Mouse (Mus musculus) left cerebral cortex, postnatal 10 days (tissue): ENCODE data around the gene Aldh2. TPM values are rescaled to one million over a fixed set of nuclear protein-coding genes. Genes with fewer than 3 reads are reported as not detected.
"Not testable (repeated sequence)": the region's sequence is repeated elsewhere in the genome, so short reads cannot be mapped to it uniquely, and the experiment has no call there.

Source experiments
- DNase-seq, 2 experiments: peaks; one replicate each; pipeline ENCODE4 v3.0.0; 2021 to 2022; ENCODE audit warnings: low spot score in 2 of 2, mixed read lengths in 1 of 2; ENCODE audit errors: extremely low spot score in 1 of 2
- intact Hi-C: fragments of 180-260 bp; cut with DNase I; formaldehyde crosslinking; loops from one replicate; pipeline ENCODE4 v1.15.1; 2025
- total RNA-seq, 2 experiments: library from RNA; stranded (reverse); gene quantifications; 2 replicates each; pipeline ENCODE4 v1.2.3; 2021

The Aldh2 gene
- total RNA-seq = 10 to 100 TPM; 71.5 to 72.7 TPM

DNA sequence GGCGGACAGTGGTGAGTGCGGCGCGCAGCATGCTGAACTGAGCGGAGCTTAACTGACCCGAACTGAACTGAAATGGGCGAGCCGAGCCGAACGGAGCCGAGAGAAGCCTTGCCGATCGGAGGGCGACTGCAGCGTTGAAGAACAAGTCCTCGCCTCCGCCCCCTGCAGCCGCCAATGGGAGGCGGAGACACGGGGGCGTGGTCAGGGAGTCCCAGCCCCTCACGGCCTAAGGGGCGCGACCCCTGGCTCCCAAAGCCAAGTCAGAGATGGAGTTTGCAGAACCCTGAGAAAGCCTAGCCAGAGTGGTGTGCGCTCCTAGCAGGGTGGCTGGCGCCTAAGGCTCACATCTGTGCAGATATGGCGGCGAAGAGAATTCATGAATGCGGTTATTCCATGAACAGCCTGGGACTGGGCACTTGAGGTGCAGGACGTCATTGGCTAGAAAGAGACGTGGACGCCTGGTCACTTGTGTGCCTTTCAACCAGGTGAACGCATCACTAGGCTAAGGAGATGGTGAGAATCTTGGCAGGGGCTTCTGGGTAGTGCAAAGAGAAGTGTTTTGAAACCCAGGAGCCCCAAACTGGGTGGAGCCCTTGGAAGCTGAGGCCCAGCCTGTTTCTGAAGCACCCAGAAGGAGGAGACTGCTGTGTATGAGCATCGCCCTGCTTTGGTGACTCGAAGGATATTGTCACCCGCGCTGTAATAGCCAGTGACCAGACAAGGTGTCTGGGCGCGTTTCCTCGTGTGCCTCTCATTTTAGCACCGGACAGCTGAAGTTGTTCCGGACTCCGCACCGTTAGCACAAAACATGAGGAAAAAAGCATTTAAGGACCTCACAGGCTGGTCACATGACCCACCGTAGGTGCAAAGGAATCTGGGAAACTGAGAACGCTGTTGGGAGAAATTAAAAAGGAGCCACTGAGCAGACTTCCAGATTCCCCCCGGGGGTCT lies at the start of gene Aldh2:
TSS of gene Aldh2 (minus strand) at position 374 of the 951 bp plus-strand sequence.
- peak; percentile 48 to 93 for DNase-seq
- intact Hi-C loops = no loop called here

DNA sequence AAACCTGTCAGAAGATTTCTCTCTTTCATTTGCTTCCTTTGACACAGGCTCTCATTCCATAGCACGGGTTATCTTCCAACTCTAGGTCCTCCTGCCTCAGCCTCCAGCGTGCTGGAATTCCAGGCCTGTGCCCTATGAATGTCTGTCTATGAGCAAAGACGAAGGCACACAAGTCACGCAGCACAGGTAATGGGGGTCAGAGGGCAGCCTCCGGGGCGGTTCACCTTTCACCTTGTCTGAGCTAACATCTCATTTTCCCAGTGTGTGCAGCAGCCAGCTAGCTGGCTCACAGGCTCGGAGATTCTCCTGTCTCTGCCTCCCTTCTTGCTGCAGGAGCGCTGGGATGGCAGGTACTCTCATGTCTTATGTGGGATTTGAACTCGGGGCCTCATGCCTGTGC lies 46.0 kb upstream of the Aldh2 start:
- no peak for DNase-seq

DNA sequence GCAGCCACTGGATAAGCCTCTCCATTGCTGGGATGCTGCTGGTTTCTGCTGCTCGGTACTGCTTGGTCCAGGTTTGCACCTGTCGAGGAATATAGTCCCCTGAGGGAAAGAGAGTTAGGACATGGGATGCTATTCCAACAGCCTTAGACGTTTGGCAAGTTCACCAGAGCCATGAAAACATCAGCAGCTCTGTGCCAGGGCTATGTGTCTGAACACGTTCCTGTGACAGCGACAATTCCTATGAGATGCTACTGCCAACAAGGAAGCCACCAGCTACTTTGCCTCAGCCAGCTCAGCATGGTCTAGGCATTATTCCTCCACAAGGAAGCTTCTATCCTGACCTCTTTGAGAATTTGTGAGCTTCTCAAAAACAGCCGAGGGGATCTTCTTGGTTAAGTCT lies 43.7 kb upstream of the Aldh2 start:
- intact Hi-C loops = no loop called here
- no peak for DNase-seq

More for the DNA sequence above, 46.0 kb upstream of the Aldh2 start:
- intact Hi-C loops = no loop called here

DNA sequence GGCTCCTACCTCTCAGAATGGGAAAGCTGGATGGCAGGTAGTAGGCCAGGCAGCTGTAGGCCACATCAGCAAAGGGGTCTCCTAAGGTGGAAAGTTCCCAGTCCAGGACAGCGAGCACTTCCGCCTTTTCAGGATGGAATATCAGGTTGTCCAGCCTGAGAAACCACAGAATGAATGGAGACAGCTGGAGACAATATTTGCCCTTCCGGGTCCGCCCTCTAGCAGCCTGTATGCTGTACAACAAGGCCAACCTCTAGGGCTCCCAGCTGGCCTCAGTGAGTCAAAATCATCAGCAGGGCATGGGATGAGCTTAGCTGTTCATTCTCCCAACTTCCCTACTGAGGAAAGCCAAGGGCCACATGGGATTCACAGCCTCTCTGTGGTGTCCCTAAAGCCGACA lies 41.0 kb upstream of the Aldh2 start:
- DNase-seq = no peak
- intact Hi-C loops = no loop called here

DNA sequence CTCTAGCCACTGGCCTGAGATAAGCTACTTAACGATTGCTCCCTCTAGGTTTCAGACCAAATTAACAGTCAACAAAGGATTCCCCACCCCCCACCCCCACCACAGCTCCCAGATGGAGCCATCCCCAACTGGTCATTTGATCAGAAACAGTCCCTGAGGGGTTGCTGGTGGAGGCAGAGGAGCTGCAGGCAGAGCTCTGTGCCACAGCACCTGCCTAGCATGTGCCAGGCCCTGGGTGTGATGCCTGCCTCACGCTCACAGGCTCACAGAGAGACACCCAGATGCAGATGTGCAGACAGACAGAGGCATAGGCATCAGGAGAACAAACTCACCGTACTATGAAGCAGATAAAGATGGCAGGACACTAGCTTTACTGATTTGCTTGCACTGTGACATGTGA lies 39.2 kb upstream of the Aldh2 start:
- no peak for DNase-seq
- intact Hi-C loops = no loop called here

DNA sequence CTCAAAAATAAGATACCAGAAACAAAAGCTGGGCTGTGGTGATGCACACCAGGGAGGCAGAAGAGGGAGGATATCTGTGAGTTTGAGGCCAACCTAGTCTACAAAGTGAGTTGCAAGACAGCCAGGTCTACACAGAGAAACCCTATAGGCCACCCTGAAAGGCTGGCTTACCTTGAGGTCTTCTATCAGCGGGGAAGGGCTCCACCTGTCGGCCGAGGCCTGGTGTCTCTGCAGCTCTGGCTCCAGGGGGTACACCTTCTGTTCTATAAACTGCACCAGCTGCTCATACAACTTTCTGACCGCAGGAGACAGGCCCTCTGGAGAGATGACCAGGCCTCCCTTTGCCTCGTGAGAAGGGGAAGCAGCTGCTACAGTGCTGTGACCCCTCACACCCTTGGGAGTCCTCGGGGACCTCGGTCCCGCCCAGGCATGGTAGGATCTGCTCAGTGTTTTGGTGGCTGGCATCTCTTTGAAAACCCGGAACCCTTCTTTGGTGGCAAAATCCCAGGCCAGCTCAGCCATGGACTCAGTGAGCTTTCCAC lies 37.6 kb upstream of the Aldh2 start:
- DNase-seq, intact Hi-C loops: not testable (repeated sequence)

DNA sequence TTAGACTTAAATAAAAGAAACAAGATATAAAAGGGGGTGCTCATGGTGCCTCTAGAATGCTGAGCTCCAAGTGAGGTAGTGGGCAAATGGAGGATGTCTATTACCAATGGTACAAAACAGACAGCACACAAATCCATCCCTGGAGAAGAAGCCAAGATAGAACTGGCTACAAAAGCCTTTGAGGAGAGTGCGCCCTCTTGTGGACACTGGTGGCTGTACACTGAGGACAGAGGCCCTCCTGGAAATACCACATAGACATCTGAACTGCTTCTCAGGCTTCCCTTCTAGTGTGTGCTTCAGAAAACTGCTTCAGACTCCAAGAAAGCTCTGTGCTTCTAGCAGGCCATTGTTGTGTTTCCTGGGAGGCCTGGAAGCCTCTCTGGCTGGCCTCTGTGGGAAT lies 34.2 kb upstream of the Aldh2 start:
- intact Hi-C loops = no loop called here
- peak; percentile 28 to 73 for DNase-seq

DNA sequence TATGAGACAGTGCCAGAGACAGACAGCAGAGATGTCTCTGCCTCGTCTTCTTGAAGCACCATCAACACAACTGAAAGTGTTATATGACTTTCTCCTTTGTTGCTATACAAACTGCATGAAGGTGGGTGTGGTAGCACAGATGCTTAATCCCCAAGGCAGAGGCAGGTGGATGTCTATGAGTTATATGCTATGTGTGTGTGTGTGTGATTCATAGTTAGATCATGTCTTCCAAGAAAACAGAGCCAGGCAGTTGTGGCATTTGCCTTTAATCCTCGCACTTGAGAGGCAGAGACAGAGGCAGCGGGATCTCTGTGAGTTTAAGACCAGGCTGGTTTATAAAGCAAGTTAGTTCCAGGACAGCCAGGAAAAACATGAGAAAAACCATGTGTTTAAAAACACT lies 29.6 kb upstream of the Aldh2 start:
- intact Hi-C loops = no loop called here
- no peak for DNase-seq

DNA sequence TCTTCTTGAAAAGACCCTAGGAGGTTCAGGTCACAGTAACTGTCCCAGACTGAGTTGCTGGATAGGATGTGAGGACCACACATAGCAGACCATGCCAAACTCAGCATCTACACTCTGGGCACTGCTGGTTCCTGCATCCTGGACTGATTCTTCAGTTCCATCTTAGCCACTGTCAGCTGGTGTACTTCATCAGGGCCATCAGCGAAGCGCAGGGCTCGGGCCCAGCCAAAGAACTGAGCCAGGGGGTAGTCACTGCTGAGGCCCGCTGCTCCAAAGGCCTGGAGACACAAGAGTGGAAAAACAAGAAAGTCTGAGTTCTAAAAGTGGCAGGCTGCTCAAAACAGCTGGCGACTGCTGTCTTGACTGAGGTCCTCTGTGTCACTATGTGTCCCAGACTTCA lies 27.5 kb upstream of the Aldh2 start:
- intact Hi-C loops = no loop called here
- no peak for DNase-seq

DNA sequence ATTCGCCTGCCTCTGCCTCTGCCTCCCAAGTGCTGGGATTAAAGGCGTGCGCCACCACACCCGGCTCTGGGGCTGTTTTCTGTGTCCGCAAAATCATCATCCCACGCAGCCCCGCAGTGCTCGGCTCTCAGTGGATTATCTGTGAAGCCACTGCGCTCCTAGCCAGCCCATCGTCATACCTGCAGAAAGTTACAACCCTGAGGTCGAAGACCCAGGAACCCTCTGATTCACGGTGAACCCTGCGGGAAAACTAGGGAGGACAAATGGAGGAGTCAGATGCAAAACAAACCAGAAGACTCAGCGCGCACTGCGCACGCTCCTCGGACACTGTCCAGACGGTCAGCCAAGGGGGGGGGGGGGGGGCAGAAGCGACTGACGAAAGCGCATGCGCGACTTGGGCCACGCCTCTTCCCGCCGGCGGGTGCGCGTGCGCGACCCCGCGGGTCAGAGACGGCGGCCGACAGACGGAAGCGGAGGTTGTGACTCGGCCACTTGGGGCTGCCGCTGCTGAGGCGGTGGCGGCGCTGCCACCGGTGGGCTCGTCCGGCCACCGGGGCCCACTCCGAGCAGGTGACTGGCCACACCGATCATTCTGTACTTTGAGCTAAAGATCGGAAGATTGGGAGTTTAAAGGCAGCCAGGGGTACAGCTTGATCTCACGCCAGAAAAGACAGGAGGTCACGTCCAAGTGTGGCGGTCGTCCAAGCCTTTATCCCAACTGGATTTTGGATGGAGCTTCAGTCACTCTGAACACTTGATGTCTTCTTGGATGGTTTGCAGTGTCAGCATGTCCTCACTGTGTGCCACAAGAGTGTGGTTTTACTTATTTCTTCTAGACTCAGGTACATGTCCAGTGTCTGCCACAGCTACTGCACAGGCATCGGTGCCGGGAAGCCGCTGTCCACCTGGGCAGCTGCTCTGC lies 25.2 kb upstream of the Aldh2 start, which contains the start of gene Acad12:
TSS of gene Acad12 (minus strand) at position 347 of the 922 bp plus-strand sequence.
- intact Hi-C loops = no loop called here
- DNase-seq = peak; percentile 48 to 90

DNA sequence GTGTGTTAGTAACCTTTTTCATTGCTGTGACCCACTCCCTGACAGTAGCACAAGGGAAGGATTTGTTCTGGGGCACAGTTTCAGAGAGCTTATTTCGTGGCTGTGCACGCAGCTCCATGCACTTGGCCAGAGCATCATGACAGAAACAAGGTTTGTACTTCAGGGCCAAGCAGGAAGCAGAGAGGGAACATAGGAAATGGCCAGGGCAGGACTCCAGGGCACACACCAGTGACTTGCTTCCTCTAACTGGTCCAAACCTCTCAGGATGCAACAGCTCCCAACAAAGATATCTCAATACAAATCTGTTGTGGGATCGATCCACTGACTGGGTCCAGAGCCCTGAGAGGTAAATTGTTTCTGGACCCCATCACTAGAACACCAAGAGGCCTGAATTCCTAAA lies 21.3 kb upstream of the Aldh2 start:
- intact Hi-C loops, DNase-seq: not testable (repeated sequence)

DNA sequence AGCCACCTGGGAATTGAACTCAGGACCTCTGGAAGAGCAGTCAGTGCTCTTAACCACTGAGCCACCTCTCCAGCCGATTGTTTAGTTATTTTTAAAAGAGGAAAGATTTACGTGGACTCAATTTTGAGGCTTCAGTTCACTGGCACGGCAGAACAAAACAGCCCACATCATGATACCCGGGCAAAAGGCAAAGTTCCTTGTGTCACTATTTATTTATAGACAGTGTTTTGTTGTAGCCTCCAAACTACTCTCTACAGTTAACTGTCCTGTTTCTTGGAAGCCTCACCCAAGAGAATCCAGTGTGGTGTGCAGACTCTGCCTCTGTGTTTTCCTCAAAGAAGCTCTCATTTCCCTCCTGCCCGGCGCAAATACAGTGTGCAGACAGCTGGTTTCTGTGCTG lies 18.4 kb upstream of the Aldh2 start:
- no peak for DNase-seq
- intact Hi-C loops = no loop called here

DNA sequence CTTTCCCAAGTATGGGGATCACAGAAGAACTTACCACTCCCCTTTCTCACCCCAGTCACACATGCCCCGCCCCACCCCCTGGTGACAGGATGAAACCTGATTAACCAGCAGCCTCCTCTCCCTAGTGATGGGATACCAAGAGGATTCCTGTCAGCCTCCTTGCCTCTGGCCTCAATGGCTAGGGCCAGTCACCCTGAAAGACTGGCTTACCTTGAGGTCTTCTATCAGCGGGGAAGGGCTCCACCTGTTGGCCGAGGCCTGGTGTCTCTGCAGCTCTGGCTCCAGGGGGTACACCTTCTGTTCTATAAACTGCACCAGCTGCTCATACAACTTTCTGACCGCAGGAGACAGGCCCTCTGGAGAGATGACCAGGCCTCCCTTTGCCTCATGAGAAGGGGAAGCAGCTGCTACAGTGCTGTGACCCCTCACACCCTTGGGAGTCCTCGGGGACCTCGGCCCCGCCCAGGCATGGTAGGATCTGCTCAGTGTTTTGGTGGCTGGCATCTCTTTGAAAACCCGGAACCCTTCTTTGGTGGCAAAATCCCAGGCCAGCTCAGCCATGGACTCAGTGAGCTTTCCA lies 16.0 kb upstream of the Aldh2 start:
- DNase-seq, intact Hi-C loops: not testable (repeated sequence)

DNA sequence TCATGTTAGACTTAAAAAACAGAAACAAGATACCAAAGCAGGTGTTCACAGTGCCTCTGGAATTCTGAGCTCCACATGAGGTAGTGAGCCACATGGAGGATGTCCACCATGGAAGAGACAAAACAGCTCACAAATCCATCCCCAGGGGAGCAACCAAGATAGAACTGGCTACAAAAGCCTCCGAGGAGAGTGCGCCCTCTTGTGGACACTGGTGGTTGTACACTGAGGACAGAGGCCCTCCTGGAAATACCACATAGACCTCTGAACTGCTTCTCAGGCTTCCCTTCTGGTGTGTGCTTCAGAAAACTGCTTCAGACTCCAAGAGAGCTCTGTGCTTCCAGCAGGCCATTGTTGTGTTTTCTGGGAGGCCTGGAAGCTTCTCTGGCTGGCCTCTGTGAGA lies 12.5 kb upstream of the Aldh2 start:
- intact Hi-C loops = no loop called here
- peak in 1 of 2 experiments; percentile 82 for DNase-seq

DNA sequence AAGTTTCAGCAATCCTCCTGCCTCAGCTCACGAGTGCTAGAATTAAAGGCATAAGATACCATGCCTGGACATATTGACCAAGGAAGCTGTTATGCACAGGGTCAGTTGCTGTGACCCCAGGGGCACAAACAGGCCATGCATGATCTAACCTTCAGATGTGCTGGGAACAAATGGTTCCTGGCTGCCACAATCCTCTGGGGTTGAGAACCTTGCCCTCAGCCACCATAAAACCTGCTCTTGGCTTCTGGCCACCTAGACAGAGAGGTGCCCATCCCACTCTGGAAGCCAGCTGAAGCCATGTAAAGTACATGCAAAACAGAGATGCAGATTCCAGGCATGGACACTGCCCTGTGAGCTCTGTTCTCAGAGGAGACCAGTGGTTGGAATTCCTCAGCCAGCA lies 10.2 kb upstream of the Aldh2 start:
- intact Hi-C loops = loop anchor here (2.0 kb wide), 1 partner anchor 57 kb away; no protein-coding TSS in a partner anchor
- DNase-seq = not testable (repeated sequence)

DNA sequence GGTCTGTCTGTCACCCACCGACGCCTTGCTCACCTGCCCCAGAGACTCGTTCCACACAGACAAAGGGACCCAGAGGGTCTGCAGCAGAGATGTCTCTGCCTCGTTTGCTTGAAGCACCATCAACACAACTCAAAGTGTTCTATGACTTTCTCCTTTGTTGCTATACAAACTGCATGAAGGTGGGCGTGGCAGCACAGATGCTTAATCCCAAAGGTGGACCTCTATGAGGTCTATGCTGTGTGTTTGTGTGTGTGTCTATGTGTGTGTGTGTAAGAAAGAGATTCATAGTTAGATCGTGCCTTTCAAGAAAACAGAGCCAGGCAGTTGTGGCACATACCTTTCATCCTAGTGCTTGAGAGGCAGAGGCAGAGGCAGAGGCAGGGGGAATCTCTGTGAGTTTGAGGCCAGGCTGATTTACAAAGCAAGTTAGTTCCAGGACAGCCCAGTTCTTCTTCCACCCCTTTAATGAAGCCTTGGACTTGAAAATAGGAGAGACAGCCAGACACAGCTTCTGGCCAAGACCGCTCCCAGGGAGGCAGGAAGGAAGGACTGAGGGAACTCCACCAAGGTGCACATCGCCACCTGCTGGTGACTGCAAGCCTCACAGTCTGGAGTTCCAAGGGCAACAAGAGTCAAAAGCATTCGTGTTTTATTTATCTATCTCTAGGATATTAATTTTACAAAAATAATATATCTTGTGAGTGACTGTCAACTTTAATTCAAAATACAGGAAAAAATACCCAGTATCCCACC lies 8.1 kb upstream of the Aldh2 start:
- peak; percentile 74 to 92 for DNase-seq
- intact Hi-C loops = loop anchor here (2.0 kb wide), 1 partner anchor 55 kb away; no protein-coding TSS in a partner anchor

DNA sequence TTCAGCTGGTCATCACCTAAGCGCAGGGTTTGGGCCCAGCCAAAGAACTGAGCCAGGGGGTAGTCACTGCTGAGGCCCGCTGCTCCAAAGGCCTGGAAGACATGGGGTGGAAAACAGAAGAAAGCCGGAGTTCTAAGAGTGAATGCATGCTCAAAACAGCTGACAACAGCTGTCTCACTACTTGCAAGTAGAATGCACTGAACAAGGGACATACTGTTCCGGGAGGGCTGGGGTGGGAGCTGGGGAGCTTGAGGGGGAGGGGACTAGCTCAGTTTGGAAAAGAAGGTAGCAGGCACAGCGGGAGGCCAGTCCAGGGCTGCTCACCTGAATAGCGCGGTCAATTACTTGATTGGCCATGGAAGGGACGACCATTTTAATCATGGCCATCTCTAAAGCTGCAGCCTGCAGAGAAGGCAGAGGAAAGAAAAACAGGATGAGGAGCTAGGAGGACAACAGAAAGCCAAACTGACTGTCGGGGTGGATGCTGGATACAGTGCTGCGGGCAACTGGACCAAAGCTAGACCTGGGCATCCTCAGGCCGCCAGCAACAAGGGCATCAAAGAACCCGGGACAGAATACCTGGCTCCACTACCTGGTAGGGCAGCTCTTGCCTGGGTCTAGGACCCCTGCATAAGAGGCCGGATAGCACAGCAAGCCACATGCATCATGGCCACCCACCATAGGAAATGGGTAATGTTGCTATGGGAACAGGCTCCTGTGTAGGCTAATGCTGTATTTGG lies 5.4 kb upstream of the Aldh2 start:
- intact Hi-C loops = no loop called here

More for the DNA sequence above, 5.4 kb upstream of the Aldh2 start:
- no peak for DNase-seq
